ENCODE assay signal across 9 mouse cellular contexts in the genomic region with DNA sequence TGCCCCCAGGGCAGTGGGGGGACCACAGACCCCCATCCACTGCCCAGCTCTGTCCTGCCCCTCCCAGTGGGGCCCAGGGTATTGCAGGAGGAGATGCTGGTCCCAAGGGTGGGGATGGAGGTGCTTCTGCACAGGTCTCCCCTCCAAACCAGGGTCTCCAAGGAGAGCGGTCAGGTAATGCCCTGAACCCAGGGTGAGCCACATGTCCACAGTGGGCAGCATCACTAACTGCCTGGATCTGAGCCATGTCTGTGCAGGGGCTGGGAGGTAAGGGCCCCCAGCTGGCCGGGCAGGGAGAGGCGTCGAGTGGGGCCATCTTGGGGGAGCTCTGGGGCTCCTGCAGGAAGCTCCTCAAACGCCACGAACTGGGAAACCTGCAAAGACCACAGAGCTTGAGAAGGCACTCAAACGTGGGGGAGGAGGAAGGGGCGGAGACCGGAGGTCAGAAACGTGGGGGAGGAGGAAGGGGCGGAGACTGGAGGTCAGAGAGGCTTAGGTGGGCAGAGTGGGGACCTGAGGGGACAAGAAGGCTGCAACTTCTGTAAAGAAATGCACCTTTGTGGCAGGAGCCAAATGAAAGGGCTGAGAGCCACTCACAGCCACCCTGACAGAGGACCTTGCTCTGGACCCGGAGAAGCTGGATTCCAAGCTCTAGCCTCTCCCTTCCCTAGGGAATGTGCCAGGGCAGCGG. TPM values are rescaled to one million over a fixed set of nuclear protein-coding genes. Genes with fewer than 3 reads are reported as not detected.
DNase-seq lines count a peak whose midpoint lies in the region; ATAC-seq and TF ChIP-seq lines count a peak whose summit lies in the region.
"Had no signal": no experiment of that assay in that cellular context is flagged by ENCODE, and none has a peak within 500 bp of the region (broad histone marks: within the 10 kb centered on the region; RNA-seq: fewer than 3 reads in every experiment).

No protein-coding gene starts in this region.

- no peak overlapping the region for H3K27ac ChIP-seq in intestine, embryonic 14.5 days (ENCODE audit: low read depth)
- no peak overlapping the region for H3K27ac ChIP-seq in intestine, embryonic 16.5 days (ENCODE audit: low read length)
- no peak overlapping the region for H3K27ac ChIP-seq in left cerebral cortex, adult 2 months
- H3K27ac ChIP-seq: macrophage had no signal

- no peak for ATAC-seq in intestine, embryonic 14.5 days (replicated peaks; ENCODE audit: low FRiP score, low TSS enrichment, low read depth)
- ATAC-seq in intestine, embryonic 16.5 days: no peak

- peak overlapping the region; percentile 23 for H3K4me2 ChIP-seq in intestine, embryonic 14.5 days (ENCODE audit: low read length)
- no peak overlapping the region; the same call in 1 of the 2 replicates for H3K4me2 ChIP-seq in intestine, embryonic 16.5 days (ENCODE audit: low read depth, low read length)

- H3K4me3 ChIP-seq in intestine, embryonic 14.5 days (ENCODE audit: low read depth, low read length): no peak overlapping the region
- H3K4me3 ChIP-seq in intestine, embryonic 16.5 days (ENCODE audit: low read length): no peak overlapping the region
- no peak overlapping the region for H3K4me3 ChIP-seq in left cerebral cortex, adult 2 months

- H3K27me3 ChIP-seq in intestine, embryonic 14.5 days (replicated peaks; ENCODE audit: control insufficient read depth, insufficient read depth, low read length): no peaks in the 10 kb centered on the region
- no peaks in the 10 kb centered on the region for H3K27me3 ChIP-seq in intestine, embryonic 16.5 days (replicated peaks; ENCODE audit: control insufficient read depth, insufficient read depth, low read length)

- H3K4me1 ChIP-seq in intestine, embryonic 14.5 days (replicated peaks; ENCODE audit: control insufficient read depth, insufficient read depth, low read length): peaks cover 17% of the 10 kb centered on the region
- peaks cover 14% of the 10 kb centered on the region; the same call in 1 of the 2 replicates for H3K4me1 ChIP-seq in intestine, embryonic 16.5 days (ENCODE audit: control insufficient read depth, insufficient read depth, low read length)

- H3K9ac ChIP-seq in intestine, embryonic 14.5 days (ENCODE audit: low read length): no peak overlapping the region
- no peak overlapping the region for H3K9ac ChIP-seq in intestine, embryonic 16.5 days (ENCODE audit: low read depth, low read length)

- intact Hi-C loops in left cerebral cortex, postnatal 25 days (cut with DNase I): no loop called here
- intact Hi-C loops in left cerebral cortex, adult 2 months (cut with DNase I): no loop called here

- no peak for DNase-seq in intestine, embryonic 14.5 days (ENCODE audit: low spot score)
- DNase-seq in ES-CJ7 (ENCODE audit: low read depth, low spot score) (peak; percentile 64), MN1 (ENCODE audit: low spot score) (no peak)
- DNase-seq in forelimb bud, embryonic 11.5 days (ENCODE audit: low read depth, low spot score): peak; percentile 36
- peak; percentile 44 for DNase-seq in neural tube, embryonic 10.5 days (ENCODE audit: extremely low spot score, low spot score)
- no peak for DNase-seq in left cerebral cortex, postnatal 25 days (ENCODE audit: low spot score in 2 of 2)
- DNase-seq in left cerebral cortex, adult 2 months (ENCODE audit: extremely low spot score in 1 of 2, low spot score in 2 of 2): no peak

- H3K36me3 ChIP-seq in intestine, embryonic 14.5 days (ENCODE audit: control insufficient read depth, insufficient read depth, low read length): peaks cover 29% of the 10 kb centered on the region
- no peaks in the 10 kb centered on the region; the same call in 1 of the 2 replicates for H3K36me3 ChIP-seq in intestine, embryonic 16.5 days (ENCODE audit: control insufficient read depth, insufficient read depth, low read length)

- TF ChIP-seq CTCF in left cerebral cortex, adult 2 months (IDR thresholded peaks at IDR 0.05): no peak

- WGBS in intestine, embryonic 14.5 days: 19% methylated on average over 13 of the region's 13 CpGs
- 21% methylated on average over 13 of the region's 13 CpGs for WGBS in intestine, embryonic 16.5 days

- H3K9me3 ChIP-seq in intestine, embryonic 14.5 days (ENCODE audit: control insufficient read depth, low read length): no peaks in the 10 kb centered on the region
- H3K9me3 ChIP-seq in intestine, embryonic 16.5 days (ENCODE audit: control insufficient read depth, low read length): no peaks in the 10 kb centered on the region

RNA-seq across cellular contexts. Expression of gene Kcnh2, which starts 31.5 kb away (rescaled TPM):
- polyA plus RNA-seq in intestine, embryonic 14.5 days (2014; fragmentation: Nextera tagmentation; extraction: Ambion mirVana): 9.0 and 11.2 TPM in 2 replicates
- polyA plus RNA-seq in intestine, embryonic 16.5 days (2015; fragmentation: Nextera tagmentation; extraction: Ambion mirVana): 3.1 and 5.8 TPM in 2 replicates
- total RNA-seq in left cerebral cortex, postnatal 25 days (2021): 10 to 100 TPM; 22.5 to 30.1 TPM
- 10 to 100 TPM; 28.6 to 32.8 TPM for total RNA-seq in left cerebral cortex, adult 2 months (2021)
- polyA plus RNA-seq: macrophage had no signal

RNA-seq across cellular contexts. Expression of gene Nos3, which starts 44.7 kb away (rescaled TPM):
- 6.6 and 6.8 TPM in 2 replicates for polyA plus RNA-seq in intestine, embryonic 14.5 days (2014; fragmentation: Nextera tagmentation; extraction: Ambion mirVana)
- polyA plus RNA-seq in intestine, embryonic 16.5 days (2015; fragmentation: Nextera tagmentation; extraction: Ambion mirVana): 7.0 and 7.7 TPM in 2 replicates
- total RNA-seq in left cerebral cortex, postnatal 25 days (2021): 1 to 10 TPM; 8.0 to 9.5 TPM
- total RNA-seq in left cerebral cortex, adult 2 months (2021): 1 to 10 TPM; 8.8 to 9.3 TPM
- polyA plus RNA-seq: macrophage had no signal

Comparison
In these comparisons a context has a peak if more than half of its experiments do, and no peak if none do; other contexts are left out.
1. DNase-seq: peak in ES-CJ7 (single experiment), forelimb bud, embryonic 11.5 days (single experiment) and neural tube, embryonic 10.5 days (single experiment); none in intestine, embryonic 14.5 days (single experiment), left cerebral cortex, postnatal 25 days (0 of 2), MN1 (single experiment) and left cerebral cortex, adult 2 months (0 of 2).